Mouse (Mus musculus) midbrain, embryonic 13.5 days (tissue): ENCODE measurements around the gene Slc17a8. TPM values are rescaled to one million over a fixed set of nuclear protein-coding genes. Genes with fewer than 3 reads are reported as not detected.
"Not testable (repeated sequence)": the region's sequence is repeated elsewhere in the genome, so short reads cannot be mapped to it uniquely, and the experiment has no call there.

ENCODE experiments used
- ATAC-seq: fragments of 200-750 bp; cut with Nextera tagmentation; 2 replicates; pipeline ENCODE4 v1.8.0; 2017; ENCODE audit warnings: mild to moderate bottlenecking, moderate TSS enrichment, moderate library complexity
- H3K27ac ChIP-seq: fragments of 300-500 bp; sonication (generic); 2 replicates; pipeline ENCODE4 v1.5.1; 2015; ENCODE audit warnings: inconsistent platforms, mild to moderate bottlenecking, moderate library complexity
- H3K27me3 ChIP-seq: fragments of 300-500 bp; sonication (generic); 2 replicates; pipeline ENCODE4 v1.6.1; 2015; ENCODE audit warnings: mild to moderate bottlenecking, inconsistent platforms
- H3K36me3 ChIP-seq: fragments of 300-500 bp; sonication (generic); 2 replicates; pipeline ENCODE4 v1.6.1; 2015; ENCODE audit warnings: mild to moderate bottlenecking, inconsistent platforms
- H3K4me1 ChIP-seq: fragments of 300-500 bp; sonication (generic); replicated peaks from 2 replicates; pipeline ENCODE4 v1.6.1; 2015; ENCODE audit warnings: inconsistent platforms
- H3K4me2 ChIP-seq: fragments of 300-500 bp; sonication (generic); replicated peaks from 2 replicates; pipeline ENCODE4 v1.6.1; 2015; ENCODE audit warnings: moderate library complexity, mild to moderate bottlenecking, inconsistent platforms
- H3K4me3 ChIP-seq: fragments of 300-500 bp; sonication (generic); replicated peaks from 2 replicates; pipeline ENCODE4 v1.5.1; 2015; ENCODE audit warnings: mild to moderate bottlenecking, inconsistent platforms
- H3K9ac ChIP-seq: fragments of 300-500 bp; sonication (generic); replicated peaks from 2 replicates; pipeline ENCODE4 v1.6.1; 2015; ENCODE audit warnings: mild to moderate bottlenecking, inconsistent platforms
- H3K9me3 ChIP-seq: fragments of 300-500 bp; sonication (generic); 2 replicates; pipeline ENCODE4 v1.6.1; 2016; ENCODE audit warnings: mild to moderate bottlenecking, inconsistent platforms
- WGBS: fragments of 180-500 bp; shearing (Covaris S2); methylation state at CpG from one replicate; pipeline ENCODE4 v1.1.7; 2015; 5-methylcytosine and 5-hydroxymethylcytosine counted together
- polyA plus RNA-seq: library from polyadenylated mRNA; unstranded; fragments of >200 nt; fragmentation: Nextera tagmentation; extraction: Ambion mirVana; gene quantifications from 2 replicates; pipeline ENCODE4 v1.2.1, GENCODE M21; 2015

Slc17a8 gene
- polyA plus RNA-seq, 1 experiment from 2014 or later: 2.3 TPM

DNA sequence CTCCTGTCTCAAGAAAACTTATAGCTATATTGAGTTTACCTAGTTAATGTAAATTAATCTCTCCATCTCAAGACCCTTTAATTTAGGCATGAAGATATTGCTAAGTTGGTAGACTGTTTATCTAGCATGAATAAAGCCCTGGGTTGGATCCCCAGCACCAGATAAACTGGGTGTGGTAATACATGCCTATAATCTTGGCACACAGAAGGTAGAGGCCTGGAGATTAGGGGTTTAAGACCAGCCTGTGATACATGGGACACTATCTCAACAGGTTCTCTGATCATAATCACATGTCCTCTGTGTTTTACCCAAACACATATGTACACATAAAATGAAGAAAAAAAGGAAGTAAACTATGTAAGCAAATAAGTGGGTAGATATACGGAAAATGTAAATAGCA is 32.3 kb downstream of the Slc17a8 start:
- H3K27ac ChIP-seq: no peak overlapping the region
- no peak overlapping the region for H3K4me3 ChIP-seq
- H3K36me3 ChIP-seq: no peaks in the 10 kb centered on the region
- WGBS: 93% methylated on average over 1 of the region's 1 CpGs
- H3K27me3 ChIP-seq: no peaks in the 10 kb centered on the region
- ATAC-seq: no peak
- no peak overlapping the region for H3K4me2 ChIP-seq
- H3K9ac ChIP-seq: no peak overlapping the region
- H3K4me1 ChIP-seq: peaks cover 4% of the 10 kb centered on the region
- H3K9me3 ChIP-seq: no peaks in the 10 kb centered on the region

GRCm38 (mm10) chr10:89584709-89585108 is 36.3 kb downstream of the Slc17a8 start:
- 94% methylated on average over 4 of the region's 4 CpGs for WGBS
- no peak for ATAC-seq
- H3K4me2 ChIP-seq: no peak overlapping the region
- no peaks in the 10 kb centered on the region for H3K27me3 ChIP-seq
- H3K9ac ChIP-seq: no peak overlapping the region
- no peaks in the 10 kb centered on the region for H3K36me3 ChIP-seq
- H3K4me3 ChIP-seq: no peak overlapping the region
- H3K27ac ChIP-seq: no peak overlapping the region
- H3K4me1 ChIP-seq: no peaks in the 10 kb centered on the region
- no peaks in the 10 kb centered on the region for H3K9me3 ChIP-seq

- Histone ChIP-seq H3K27ac (no peak overlapping the region), H3K4me3 (no peak overlapping the region), H3K9ac (no peak overlapping the region), H3K36me3 (no peaks in the 10 kb centered on the region), H3K4me2 (no peak overlapping the region), H3K4me1 (no peaks in the 10 kb centered on the region), H3K27me3 (no peaks in the 10 kb centered on the region), H3K9me3 (no peaks in the 10 kb centered on the region)
- 92% methylated on average over 4 of the region's 4 CpGs for WGBS
- ATAC-seq: no peak
Measured at GRCm38 (mm10) chr10:89578801-89579200, 42.3 kb downstream of the Slc17a8 start.

- no peak for ATAC-seq
- Histone ChIP-seq H3K36me3 (no peaks in the 10 kb centered on the region), H3K9ac (no peak overlapping the region), H3K4me2 (no peak overlapping the region), H3K9me3 (no peaks in the 10 kb centered on the region), H3K4me1 (no peaks in the 10 kb centered on the region), H3K27me3 (no peaks in the 10 kb centered on the region), H3K4me3 (no peak overlapping the region), H3K27ac (no peak overlapping the region)
- WGBS: 88% methylated on average over 3 of the region's 3 CpGs
Measured at GRCm38 (mm10) chr10:89577666-89578065, 43.4 kb downstream of the Slc17a8 start.

GRCm38 (mm10) chr10:89573421-89573820 is 47.6 kb downstream of the Slc17a8 start:
- no peaks in the 10 kb centered on the region for H3K27me3 ChIP-seq
- H3K9ac ChIP-seq: no peak overlapping the region
- no peak overlapping the region for H3K4me2 ChIP-seq
- no peak overlapping the region for H3K27ac ChIP-seq
- WGBS: 90% methylated on average over 3 of the region's 3 CpGs
- no peaks in the 10 kb centered on the region for H3K9me3 ChIP-seq
- no peaks in the 10 kb centered on the region for H3K36me3 ChIP-seq
- ATAC-seq: no peak
- no peak overlapping the region for H3K4me3 ChIP-seq
- no peaks in the 10 kb centered on the region for H3K4me1 ChIP-seq

DNA sequence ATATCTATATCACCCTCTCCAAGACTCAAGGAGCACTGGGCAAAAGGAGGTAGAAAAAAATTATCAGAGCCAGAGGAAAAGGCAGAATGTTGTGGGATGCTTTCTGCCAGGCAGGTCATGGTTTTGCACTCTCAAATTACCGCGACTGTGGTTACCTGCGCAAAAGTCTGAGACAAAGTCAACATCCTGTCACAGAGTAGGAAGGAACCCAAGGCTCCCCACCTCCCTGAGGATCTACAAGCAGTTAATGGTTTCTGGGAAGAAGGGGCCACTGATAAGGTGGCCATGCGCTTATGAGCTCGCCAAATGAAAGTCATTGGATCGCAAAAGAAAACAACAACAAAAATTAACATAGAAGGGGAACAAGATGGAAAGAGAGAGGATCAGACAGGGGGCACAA is 48.1 kb downstream of the Slc17a8 start:
- H3K9me3 ChIP-seq: no peaks in the 10 kb centered on the region
- H3K36me3 ChIP-seq: no peaks in the 10 kb centered on the region
- no peaks in the 10 kb centered on the region for H3K4me1 ChIP-seq
- H3K4me3 ChIP-seq: no peak overlapping the region
- no peak overlapping the region for H3K27ac ChIP-seq
- no peak for ATAC-seq
- H3K9ac ChIP-seq: no peak overlapping the region
- H3K4me2 ChIP-seq: no peak overlapping the region
- no peaks in the 10 kb centered on the region for H3K27me3 ChIP-seq
- WGBS: 97% methylated on average over 6 of the region's 6 CpGs

- H3K9ac ChIP-seq: no peak overlapping the region
- no peak overlapping the region for H3K27ac ChIP-seq
- no peaks in the 10 kb centered on the region for H3K9me3 ChIP-seq
- H3K36me3 ChIP-seq: no peaks in the 10 kb centered on the region
- no peak overlapping the region for H3K4me3 ChIP-seq
- no peak for ATAC-seq
- no peak overlapping the region for H3K4me2 ChIP-seq
- WGBS: 91% methylated on average over 2 of the region's 2 CpGs
- H3K4me1 ChIP-seq: no peaks in the 10 kb centered on the region
- no peaks in the 10 kb centered on the region for H3K27me3 ChIP-seq
Measured at GRCm38 (mm10) chr10:89567391-89567790, 53.7 kb downstream of the Slc17a8 start.

GRCm38 (mm10) chr10:89565301-89566022 is 55.6 kb downstream of the Slc17a8 start:
- Histone ChIP-seq H3K4me3 (no peak overlapping the region), H3K4me1 (no peaks in the 10 kb centered on the region), H3K27ac (no peak overlapping the region), H3K27me3 (no peaks in the 10 kb centered on the region), H3K36me3 (no peaks in the 10 kb centered on the region), H3K4me2 (no peak overlapping the region), H3K9me3 (no peaks in the 10 kb centered on the region), H3K9ac (no peak overlapping the region)
- 91% methylated on average over 9 of the region's 9 CpGs for WGBS
- no peak for ATAC-seq

- Histone ChIP-seq H3K27ac (no peak overlapping the region), H3K4me3 (no peak overlapping the region), H3K9me3 (no peaks in the 10 kb centered on the region), H3K9ac (no peak overlapping the region), H3K4me1 (no peaks in the 10 kb centered on the region), H3K27me3 (no peaks in the 10 kb centered on the region), H3K36me3 (no peaks in the 10 kb centered on the region), H3K4me2 (no peak overlapping the region)
- 96% methylated on average over 6 of the region's 6 CpGs for WGBS
- no peak for ATAC-seq
Measured at GRCm38 (mm10) chr10:89562113-89562512, 58.9 kb downstream of the Slc17a8 start.

DNA sequence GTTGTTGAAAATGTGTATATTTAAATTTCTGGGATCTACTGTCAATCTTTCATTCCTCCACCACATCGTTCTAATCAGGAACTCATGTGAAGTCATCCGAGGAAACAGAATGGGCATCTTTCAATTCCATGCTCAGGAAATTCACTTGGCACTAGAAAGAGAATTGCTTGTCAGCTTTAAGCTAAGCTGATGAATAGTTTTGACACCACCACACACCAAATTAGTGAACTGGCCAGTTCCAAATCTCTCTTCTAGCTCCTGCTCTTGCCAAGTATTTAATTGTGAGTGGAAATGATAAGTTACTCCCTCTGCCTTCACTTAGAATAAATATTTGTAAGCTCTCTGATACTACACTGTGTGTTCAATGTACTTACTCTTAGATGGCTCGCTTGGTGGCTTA is 61.7 kb downstream of the Slc17a8 start:
- Histone ChIP-seq H3K9ac (no peak overlapping the region), H3K36me3 (no peaks in the 10 kb centered on the region), H3K27me3 (no peaks in the 10 kb centered on the region), H3K4me2 (no peak overlapping the region), H3K27ac (no peak overlapping the region), H3K4me1 (no peaks in the 10 kb centered on the region), H3K9me3 (no peaks in the 10 kb centered on the region), H3K4me3 (no peak overlapping the region)
- no peak for ATAC-seq
- WGBS: 64% methylated on average over 3 of the region's 3 CpGs

- not testable (repeated sequence) for ATAC-seq, H3K27ac ChIP-seq, H3K9me3 ChIP-seq, H3K4me3 ChIP-seq, H3K4me1 ChIP-seq, H3K9ac ChIP-seq, H3K27me3 ChIP-seq, H3K4me2 ChIP-seq, H3K36me3 ChIP-seq
- 91% methylated on average over 13 of the region's 13 CpGs for WGBS
Measured at GRCm38 (mm10) chr10:89554885-89555284, 66.2 kb downstream of the Slc17a8 start.

DNA sequence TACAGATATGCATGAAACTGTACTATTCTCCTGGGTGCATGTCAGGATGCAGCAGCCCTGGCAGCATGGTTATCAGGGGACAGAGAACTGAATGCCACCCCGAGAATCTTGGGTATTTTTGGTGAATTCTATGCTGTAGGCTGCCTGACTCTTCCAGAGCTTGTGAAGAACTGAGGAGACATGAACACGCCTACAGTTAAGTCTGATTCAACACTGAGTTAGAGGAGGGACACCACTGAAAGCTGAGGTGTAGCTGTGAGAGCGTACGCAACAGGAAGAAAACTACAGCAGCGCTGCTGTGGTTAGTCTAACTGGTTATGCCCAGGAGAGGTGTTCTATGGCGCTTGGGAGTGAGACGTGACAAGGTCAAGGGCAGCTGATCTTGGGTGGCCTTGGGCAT is 67.2 kb downstream of the Slc17a8 start:
- not testable (repeated sequence) for H3K9ac ChIP-seq, H3K4me2 ChIP-seq, H3K36me3 ChIP-seq, H3K27me3 ChIP-seq, ATAC-seq, H3K27ac ChIP-seq, H3K4me1 ChIP-seq, H3K9me3 ChIP-seq, H3K4me3 ChIP-seq
- 89% methylated on average over 7 of the region's 7 CpGs for WGBS

DNA sequence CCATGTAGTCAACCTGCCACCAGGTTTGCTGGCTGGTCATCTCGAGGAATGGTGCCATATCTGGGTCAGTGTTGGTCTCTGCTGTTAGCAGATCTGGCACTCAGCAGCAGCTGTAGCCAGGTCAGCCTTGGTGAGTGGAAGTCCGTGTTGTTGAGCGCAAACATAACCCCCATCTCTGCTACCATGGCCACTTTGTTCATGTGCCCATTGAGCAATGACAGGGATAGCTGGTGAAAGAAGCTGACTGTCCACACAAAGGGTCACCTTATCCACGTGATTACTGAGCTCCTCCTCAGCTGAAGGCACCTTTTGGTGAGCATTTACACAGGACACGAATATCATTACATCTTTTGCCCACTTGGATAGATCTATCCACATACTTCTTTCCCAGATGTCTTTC is 68.0 kb downstream of the Slc17a8 start:
- H3K27me3 ChIP-seq: no peaks in the 10 kb centered on the region
- 84% methylated on average over 5 of the region's 5 CpGs for WGBS
- no peak overlapping the region for H3K4me3 ChIP-seq
- H3K9me3 ChIP-seq: no peaks in the 10 kb centered on the region
- no peaks in the 10 kb centered on the region for H3K4me1 ChIP-seq
- H3K4me2 ChIP-seq: no peak overlapping the region
- H3K36me3 ChIP-seq: no peaks in the 10 kb centered on the region
- ATAC-seq: no peak
- H3K9ac ChIP-seq: no peak overlapping the region
- H3K27ac ChIP-seq: no peak overlapping the region
